Mouse (Mus musculus): ENCODE measurements around the gene A630095N17Rik.

- TF ChIP-seq CTCF (IDR thresholded peaks at IDR 0.05; ENCODE audit: low read depth, low read length) (no peak), POLR2A (IDR thresholded peaks at IDR 0.05; ENCODE audit: borderline replicate concordance, low read depth, low read length) (no peak)
Observed at GRCm38 (mm10) chr1:75192452-75192851, 39.5 kb downstream of the A630095N17Rik start.

Measured in bone marrow macrophage, adult 2 months (primary cell).